Mouse (Mus musculus) hindbrain, embryonic 15.5 days (tissue): ENCODE results near the gene Macrod2. TPM values are rescaled to one million over a fixed set of nuclear protein-coding genes. Genes with fewer than 3 reads are reported as not detected.

Source experiments
- ATAC-seq: fragments of 200-750 bp; cut with Nextera tagmentation; 2 replicates; pipeline ENCODE4 v1.8.0; 2017; ENCODE audit warnings: low read depth, moderate number of reproducible peaks, moderate TSS enrichment; ENCODE audit not compliant: low FRiP score
- H3K27ac ChIP-seq: fragments of 300-500 bp; sonication (generic); replicated peaks from 2 replicates; pipeline ENCODE4 v1.5.1; 2015; ENCODE audit warnings: mild to moderate bottlenecking, inconsistent platforms
- H3K27me3 ChIP-seq: fragments of 300-500 bp; sonication (generic); 2 replicates; pipeline ENCODE4 v1.6.1; 2015; ENCODE audit warnings: control low read depth, inconsistent platforms
- H3K36me3 ChIP-seq: fragments of 300-500 bp; sonication (generic); 2 replicates; pipeline ENCODE4 v1.6.1; 2015; ENCODE audit warnings: control low read depth, inconsistent platforms
- H3K4me1 ChIP-seq: fragments of 300-500 bp; sonication (generic); replicated peaks from 2 replicates; pipeline ENCODE4 v1.6.1; 2015; ENCODE audit warnings: control low read depth, inconsistent platforms
- H3K4me2 ChIP-seq: fragments of 300-500 bp; sonication (generic); 2 replicates; pipeline ENCODE4 v1.6.1; 2015; ENCODE audit warnings: moderate library complexity, mild to moderate bottlenecking, inconsistent platforms
- H3K4me3 ChIP-seq: fragments of 300-500 bp; sonication (generic); 2 replicates; pipeline ENCODE4 v1.5.1; 2015; ENCODE audit warnings: mild to moderate bottlenecking, inconsistent platforms
- H3K9ac ChIP-seq: fragments of 300-500 bp; sonication (generic); 2 replicates; pipeline ENCODE4 v1.6.1; 2015; ENCODE audit warnings: inconsistent platforms
- H3K9me3 ChIP-seq: fragments of 300-500 bp; sonication (generic); 2 replicates; pipeline ENCODE4 v1.6.1; 2016; ENCODE audit warnings: control low read depth, inconsistent platforms
- WGBS: fragments of 180-500 bp; shearing (Covaris S2); methylation state at CpG from one replicate; pipeline ENCODE4 v1.1.7; 2015; 5-methylcytosine and 5-hydroxymethylcytosine counted together
- polyA plus RNA-seq: library from polyadenylated mRNA; unstranded; fragments of >200 nt; fragmentation: Nextera tagmentation; extraction: Ambion mirVana; gene quantifications from 2 replicates; pipeline ENCODE4 v1.2.1, GENCODE M21; 2015

Macrod2 gene
- polyA plus RNA-seq, 1 experiment from 2014 or later = 78.6 TPM

DNA sequence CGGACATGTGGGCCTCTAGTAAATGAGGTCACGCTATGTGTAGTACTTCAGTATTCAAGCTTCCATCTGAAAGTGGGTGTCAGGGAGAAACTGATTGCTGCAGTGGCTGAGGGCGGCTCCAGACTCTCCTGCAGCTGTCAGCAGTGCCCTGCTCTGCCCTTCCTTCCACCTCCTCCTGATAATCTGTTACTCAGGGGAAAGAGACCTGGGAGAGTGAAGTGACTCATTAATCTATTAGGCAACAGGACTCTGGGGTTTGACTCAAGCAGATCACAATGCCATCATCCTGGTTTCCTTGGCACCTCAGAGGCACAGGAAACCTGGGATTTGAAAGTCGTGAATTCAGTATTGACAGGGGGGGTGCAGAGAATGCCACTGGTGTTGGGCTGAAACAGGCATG is 876.4 kb downstream of the Macrod2 start:
- Histone ChIP-seq H3K9ac (no peak overlapping the region), H3K4me2 (no peak overlapping the region), H3K36me3 (no peaks in the 10 kb centered on the region), H3K4me3 (no peak overlapping the region), H3K4me1 (no peaks in the 10 kb centered on the region), H3K27ac (no peak overlapping the region), H3K9me3 (no peaks in the 10 kb centered on the region), H3K27me3 (no peaks in the 10 kb centered on the region)
- ATAC-seq = no peak
- WGBS = 75% methylated on average over 4 of the region's 4 CpGs

GRCm38 (mm10) chr2:141272966-141273365 is 877.9 kb downstream of the Macrod2 start:
- H3K9me3 ChIP-seq = no peaks in the 10 kb centered on the region
- no peaks in the 10 kb centered on the region for H3K4me1 ChIP-seq
- WGBS = 85% methylated on average over 4 of the region's 4 CpGs
- no peak for ATAC-seq
- no peak overlapping the region for H3K4me2 ChIP-seq
- H3K27ac ChIP-seq = no peak overlapping the region
- H3K36me3 ChIP-seq = no peaks in the 10 kb centered on the region
- H3K4me3 ChIP-seq = no peak overlapping the region
- H3K9ac ChIP-seq = no peak overlapping the region
- no peaks in the 10 kb centered on the region for H3K27me3 ChIP-seq

DNA sequence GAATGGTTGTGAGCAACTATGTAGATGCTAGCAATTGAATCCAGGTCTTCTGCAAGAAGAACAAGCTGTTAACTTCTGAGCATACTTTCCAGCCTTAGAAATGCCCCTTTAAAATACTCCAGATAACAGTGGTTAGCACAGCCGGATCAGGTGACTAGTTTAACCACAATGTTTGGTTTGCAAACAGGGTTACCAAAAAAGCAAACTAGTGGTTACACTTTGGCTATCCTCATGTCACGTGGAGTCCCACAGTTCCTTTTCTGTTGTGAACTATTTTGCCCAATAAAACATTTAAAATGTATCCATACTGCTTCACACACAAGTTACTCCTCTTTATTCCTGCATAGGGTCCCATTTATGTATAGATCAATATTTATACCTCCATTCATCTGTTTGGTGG is 879.2 kb downstream of the Macrod2 start:
- H3K27me3 ChIP-seq = no peaks in the 10 kb centered on the region
- 91% methylated on average over 2 of the region's 2 CpGs for WGBS

DNA sequence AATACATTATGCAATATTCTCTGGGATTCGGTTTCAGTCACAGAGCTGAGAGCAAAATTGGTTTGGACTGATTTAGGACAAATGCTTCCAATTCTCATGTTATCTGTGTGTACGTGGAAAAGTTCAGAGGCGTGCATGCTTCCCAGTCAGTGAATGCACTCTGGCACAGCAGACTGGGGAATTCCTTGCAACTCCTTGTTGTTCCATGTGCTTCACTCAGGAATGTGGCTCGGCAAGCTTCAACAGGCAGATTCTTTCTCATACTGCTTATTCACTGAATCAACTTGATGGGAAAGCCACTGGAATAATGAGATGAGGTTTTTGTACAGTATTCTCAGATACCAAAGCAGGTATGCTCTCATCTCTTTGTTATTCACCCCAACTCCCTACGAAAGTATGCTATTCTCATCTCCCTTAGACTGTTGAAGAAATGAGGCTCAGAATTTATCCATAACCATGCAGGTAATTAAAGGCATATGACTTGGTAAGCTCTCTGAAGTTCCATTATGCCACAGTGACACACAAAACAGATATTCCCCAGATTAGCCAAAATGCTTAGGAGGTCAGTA is 884.1 kb downstream of the Macrod2 start:
- Histone ChIP-seq H3K9ac (no peak overlapping the region), H3K4me2 (no peak overlapping the region), H3K27me3 (no peaks in the 10 kb centered on the region), H3K27ac (no peak overlapping the region), H3K4me3 (no peak overlapping the region), H3K4me1 (no peaks in the 10 kb centered on the region), H3K36me3 (no peaks in the 10 kb centered on the region), H3K9me3 (no peaks in the 10 kb centered on the region)
- 71% methylated on average over 5 of the region's 5 CpGs for WGBS
- no peak for ATAC-seq

More for the DNA sequence above, 879.2 kb downstream of the Macrod2 start:
- no peaks in the 10 kb centered on the region for H3K4me1 ChIP-seq
- H3K9ac ChIP-seq = no peak overlapping the region
- H3K27ac ChIP-seq = no peak overlapping the region
- ATAC-seq = no peak
- no peaks in the 10 kb centered on the region for H3K36me3 ChIP-seq
- H3K4me3 ChIP-seq = no peak overlapping the region
- no peak overlapping the region for H3K4me2 ChIP-seq
- H3K9me3 ChIP-seq = no peaks in the 10 kb centered on the region

DNA sequence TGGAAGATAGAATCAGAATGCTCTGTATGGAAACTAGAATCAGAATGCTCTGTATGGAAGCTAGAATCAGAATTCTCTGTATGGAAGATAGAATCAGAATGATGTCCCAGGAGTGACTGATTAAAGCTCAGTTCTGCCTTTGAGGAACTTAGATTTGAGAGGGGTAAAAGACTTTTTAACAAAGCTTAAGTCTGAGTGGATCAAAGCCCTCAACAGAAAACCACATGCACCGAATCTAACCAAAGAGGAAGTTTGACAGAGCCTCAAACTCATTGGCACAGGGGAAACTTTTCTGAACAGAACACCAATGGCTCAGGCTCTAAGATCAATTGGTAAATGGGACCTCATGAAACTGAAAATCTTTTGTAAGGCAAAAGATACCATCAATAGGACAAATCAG is 885.7 kb downstream of the Macrod2 start:
- 88% methylated on average over 1 of the region's 1 CpGs for WGBS
- H3K4me3 ChIP-seq = no peak overlapping the region
- no peaks in the 10 kb centered on the region for H3K4me1 ChIP-seq
- no peak overlapping the region for H3K9ac ChIP-seq
- no peak overlapping the region for H3K4me2 ChIP-seq
- no peaks in the 10 kb centered on the region for H3K27me3 ChIP-seq
- no peaks in the 10 kb centered on the region for H3K36me3 ChIP-seq
- ATAC-seq = no peak
- no peak overlapping the region for H3K27ac ChIP-seq
- no peaks in the 10 kb centered on the region for H3K9me3 ChIP-seq

- Histone ChIP-seq H3K27ac (no peak overlapping the region), H3K9me3 (no peaks in the 10 kb centered on the region), H3K4me2 (no peak overlapping the region), H3K4me3 (no peak overlapping the region), H3K4me1 (no peaks in the 10 kb centered on the region), H3K9ac (no peak overlapping the region), H3K36me3 (no peaks in the 10 kb centered on the region), H3K27me3 (no peaks in the 10 kb centered on the region)
- no peak for ATAC-seq
- 81% methylated on average over 7 of the region's 7 CpGs for WGBS
Observed at GRCm38 (mm10) chr2:141286110-141286747, 891.1 kb downstream of the Macrod2 start.

GRCm38 (mm10) chr2:141288494-141288893 is 893.4 kb downstream of the Macrod2 start:
- H3K9me3 ChIP-seq = no peaks in the 10 kb centered on the region
- ATAC-seq = no peak
- no peak overlapping the region for H3K27ac ChIP-seq
- H3K9ac ChIP-seq = no peak overlapping the region
- no peak overlapping the region for H3K4me2 ChIP-seq
- H3K4me1 ChIP-seq = no peaks in the 10 kb centered on the region
- no peaks in the 10 kb centered on the region for H3K36me3 ChIP-seq
- no peaks in the 10 kb centered on the region for H3K27me3 ChIP-seq
- 68% methylated on average over 7 of the region's 7 CpGs for WGBS
- H3K4me3 ChIP-seq = no peak overlapping the region

DNA sequence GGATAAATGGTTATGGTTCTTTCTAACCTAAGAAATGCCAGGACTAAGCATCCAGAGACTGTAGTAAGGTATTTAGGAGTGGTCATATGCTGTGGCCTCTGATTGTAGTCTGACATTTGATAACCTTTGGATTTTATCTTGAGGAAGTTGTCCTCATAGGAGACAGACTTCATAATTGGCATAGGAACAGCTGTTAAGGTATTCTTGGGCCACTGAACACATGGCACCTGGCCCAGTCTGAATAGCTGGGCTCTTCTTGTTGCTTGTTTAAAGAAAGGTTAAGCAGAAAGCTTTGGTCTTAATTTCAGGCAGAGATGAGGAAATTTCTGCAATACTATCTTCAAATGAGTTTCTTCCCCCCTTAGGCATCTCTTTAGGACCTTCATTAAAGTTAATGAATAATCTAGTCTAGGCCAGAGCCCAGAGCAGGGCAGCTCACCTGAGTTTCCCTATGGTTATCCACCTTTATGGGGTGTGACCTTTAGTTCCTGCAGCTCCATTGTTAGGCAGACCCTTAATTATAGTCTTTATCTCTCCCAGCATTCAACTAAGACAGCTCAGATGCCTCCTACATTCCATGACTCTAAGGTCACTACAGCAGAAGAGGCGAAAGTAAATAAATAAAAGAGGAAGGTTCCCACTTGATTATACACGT is 894.1 kb downstream of the Macrod2 start:
- WGBS = 63% methylated on average over 2 of the region's 2 CpGs
- H3K9me3 ChIP-seq = no peaks in the 10 kb centered on the region
- no peaks in the 10 kb centered on the region for H3K4me1 ChIP-seq
- H3K9ac ChIP-seq = no peak overlapping the region
- H3K4me2 ChIP-seq = no peak overlapping the region
- no peak overlapping the region for H3K4me3 ChIP-seq
- H3K27me3 ChIP-seq = no peaks in the 10 kb centered on the region
- H3K36me3 ChIP-seq = no peaks in the 10 kb centered on the region
- H3K27ac ChIP-seq = no peak overlapping the region
- ATAC-seq = no peak

GRCm38 (mm10) chr2:141292847-141293246 is 897.7 kb downstream of the Macrod2 start:
- Histone ChIP-seq H3K9ac (no peak overlapping the region), H3K4me3 (no peak overlapping the region), H3K4me1 (no peaks in the 10 kb centered on the region), H3K36me3 (no peaks in the 10 kb centered on the region), H3K4me2 (no peak overlapping the region), H3K27me3 (no peaks in the 10 kb centered on the region), H3K27ac (no peak overlapping the region), H3K9me3 (no peaks in the 10 kb centered on the region)
- ATAC-seq = no peak
- 72% methylated on average over 3 of the region's 3 CpGs for WGBS

DNA sequence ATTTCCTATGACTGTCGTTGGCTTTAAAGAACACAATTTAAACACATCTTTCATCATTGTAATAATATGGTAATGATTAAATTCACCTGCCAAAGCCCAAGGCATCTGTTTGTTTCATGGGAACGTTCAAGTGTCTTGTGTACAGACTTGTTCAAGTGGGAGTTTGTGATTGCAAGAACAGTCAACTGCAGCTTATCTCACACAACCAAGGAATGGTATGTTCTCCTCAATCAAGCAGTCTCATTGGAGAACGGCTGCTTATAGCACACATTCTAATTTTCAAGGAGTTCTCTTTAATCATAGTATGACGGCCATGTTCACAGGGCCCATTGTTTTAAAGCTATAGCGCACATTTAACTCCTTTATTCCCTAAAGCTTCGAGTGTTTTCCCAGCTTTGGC is 904.1 kb downstream of the Macrod2 start:
- no peak overlapping the region for H3K4me2 ChIP-seq
- H3K27me3 ChIP-seq = no peaks in the 10 kb centered on the region
- H3K36me3 ChIP-seq = no peaks in the 10 kb centered on the region
- 76% methylated on average over 6 of the region's 6 CpGs for WGBS
- no peaks in the 10 kb centered on the region for H3K9me3 ChIP-seq
- no peak overlapping the region for H3K4me3 ChIP-seq
- no peak overlapping the region for H3K27ac ChIP-seq
- H3K4me1 ChIP-seq = no peaks in the 10 kb centered on the region
- H3K9ac ChIP-seq = no peak overlapping the region
- no peak for ATAC-seq

DNA sequence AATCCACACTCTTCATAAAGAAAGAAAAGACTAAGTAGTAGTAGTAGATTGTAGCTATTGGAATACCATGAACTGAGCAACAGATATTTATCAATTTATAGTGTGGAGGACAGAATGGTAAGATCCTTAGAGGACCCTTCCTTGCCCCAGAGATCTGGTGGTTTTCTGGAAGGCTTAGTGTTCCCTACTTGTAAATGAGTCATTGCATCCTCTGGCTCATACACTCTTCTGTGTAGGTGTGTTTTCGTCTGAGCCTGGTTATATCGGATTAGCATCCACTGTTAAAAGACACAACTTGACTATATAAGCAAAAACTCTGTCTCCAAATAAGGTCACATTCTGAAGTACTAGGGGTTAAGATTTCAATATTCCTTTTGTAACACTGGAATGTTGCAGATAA is 905.9 kb downstream of the Macrod2 start:
- Histone ChIP-seq H3K36me3 (no peaks in the 10 kb centered on the region), H3K4me1 (no peaks in the 10 kb centered on the region), H3K27me3 (no peaks in the 10 kb centered on the region), H3K4me2 (no peak overlapping the region), H3K27ac (no peak overlapping the region), H3K9ac (no peak overlapping the region), H3K9me3 (no peaks in the 10 kb centered on the region), H3K4me3 (no peak overlapping the region)
- ATAC-seq = no peak
- WGBS = 93% methylated on average over 2 of the region's 2 CpGs

DNA sequence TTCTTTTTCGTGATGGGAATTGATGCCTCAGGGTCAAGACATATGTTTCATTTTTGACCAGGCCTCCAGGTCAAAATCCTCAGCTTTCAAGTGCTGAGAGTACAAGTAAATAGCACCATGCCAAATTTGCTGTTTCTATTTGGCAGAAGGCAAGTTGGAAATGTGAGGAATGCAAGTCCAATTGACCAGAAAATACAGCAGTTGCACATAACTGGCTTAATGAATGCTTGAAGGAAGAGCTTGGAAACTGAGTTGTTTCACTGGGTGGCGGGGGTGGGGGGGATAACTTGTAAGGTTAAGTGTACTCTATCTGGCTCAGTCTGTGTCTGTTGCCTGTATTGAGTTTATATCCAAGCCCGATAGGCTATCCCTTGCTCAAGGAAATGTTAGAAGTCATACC is 913.3 kb downstream of the Macrod2 start:
- no peak for ATAC-seq
- no peak overlapping the region for H3K9ac ChIP-seq
- H3K4me2 ChIP-seq = no peak overlapping the region
- no peaks in the 10 kb centered on the region for H3K27me3 ChIP-seq
- no peaks in the 10 kb centered on the region for H3K9me3 ChIP-seq
- no peaks in the 10 kb centered on the region for H3K36me3 ChIP-seq
- 87% methylated on average over 3 of the region's 3 CpGs for WGBS
- no peak overlapping the region for H3K4me3 ChIP-seq
- H3K27ac ChIP-seq = no peak overlapping the region
- no peaks in the 10 kb centered on the region for H3K4me1 ChIP-seq
